Mouse (Mus musculus) stomach, embryonic 15.5 days (tissue): Measurements from ENCODE around the gene Arhgef28. TPM values are rescaled to one million over a fixed set of nuclear protein-coding genes. Genes with fewer than 3 reads are reported as not detected.

ENCODE experiments used
- ATAC-seq: fragments of 200-750 bp; cut with Nextera tagmentation; 2 replicates; pipeline ENCODE4 v1.8.0; 2017; ENCODE audit warnings: low read depth, moderate number of reproducible peaks, moderate TSS enrichment; ENCODE audit not compliant: insufficient read depth, low FRiP score
- H3K27ac ChIP-seq: fragments of 300-500 bp; sonication (generic); 2 replicates; pipeline ENCODE4 v1.5.1; 2015; ENCODE audit warnings: mild to moderate bottlenecking, inconsistent platforms
- H3K27me3 ChIP-seq: fragments of 300-500 bp; sonication (generic); replicated peaks from 2 replicates; pipeline ENCODE4 v1.6.1; 2015; ENCODE audit warnings: inconsistent platforms
- H3K36me3 ChIP-seq: fragments of 300-500 bp; sonication (generic); 2 replicates; pipeline ENCODE4 v1.6.1; 2015; ENCODE audit warnings: inconsistent platforms
- H3K4me1 ChIP-seq: fragments of 300-500 bp; sonication (generic); 2 replicates; pipeline ENCODE4 v1.6.1; 2015; ENCODE audit warnings: inconsistent platforms
- H3K4me2 ChIP-seq: fragments of 300-500 bp; sonication (generic); 2 replicates; pipeline ENCODE4 v1.6.1; 2015; ENCODE audit warnings: mild to moderate bottlenecking, inconsistent platforms
- H3K4me3 ChIP-seq: fragments of 300-500 bp; sonication (generic); replicated peaks from 2 replicates; pipeline ENCODE4 v1.5.1; 2015; ENCODE audit warnings: inconsistent platforms
- H3K9ac ChIP-seq: fragments of 300-500 bp; sonication (generic); 2 replicates; pipeline ENCODE4 v1.6.1; 2015; ENCODE audit warnings: inconsistent platforms
- H3K9me3 ChIP-seq: fragments of 300-500 bp; sonication (generic); 2 replicates; pipeline ENCODE4 v1.6.1; 2016; ENCODE audit warnings: inconsistent platforms
- WGBS: fragments of 180-500 bp; shearing (Covaris S2); methylation state at CpG from one replicate; pipeline ENCODE4 v1.1.7; 2015; 5-methylcytosine and 5-hydroxymethylcytosine counted together
- polyA plus RNA-seq: library from polyadenylated mRNA; unstranded; fragments of >200 nt; fragmentation: Nextera tagmentation; extraction: Ambion mirVana; gene quantifications from 2 replicates; pipeline ENCODE4 v1.2.1, GENCODE M21; 2015

The Arhgef28 gene
- polyA plus RNA-seq, 1 experiment from 2014 or later, result 23.7 TPM

GRCm38 (mm10) chr13:97948856-97949255, 257.4 kb downstream of the Arhgef28 start:
- Histone ChIP-seq H3K9ac (no peak overlapping the region), H3K36me3 (no peaks in the 10 kb centered on the region; the same call in 1 of the 2 replicates), H3K4me3 (no peak overlapping the region), H3K4me1 (no peaks in the 10 kb centered on the region), H3K9me3 (no peaks in the 10 kb centered on the region), H3K27me3 (no peaks in the 10 kb centered on the region), H3K4me2 (no peak overlapping the region), H3K27ac (no peak overlapping the region)
- 85% methylated on average over 6 of the region's 6 CpGs for WGBS
- ATAC-seq, result no peak

GRCm38 (mm10) chr13:97947598-97947997, 258.6 kb downstream of the Arhgef28 start:
- Histone ChIP-seq H3K27ac (no peak overlapping the region), H3K4me3 (no peak overlapping the region), H3K9ac (no peak overlapping the region), H3K36me3 (no peaks in the 10 kb centered on the region), H3K9me3 (no peaks in the 10 kb centered on the region), H3K27me3 (no peaks in the 10 kb centered on the region), H3K4me2 (no peak overlapping the region), H3K4me1 (no peaks in the 10 kb centered on the region)
- 68% methylated on average over 3 of the region's 3 CpGs for WGBS
- no peak for ATAC-seq

- ATAC-seq, result no peak
- no peak overlapping the region for H3K9ac ChIP-seq
- H3K9me3 ChIP-seq, result no peaks in the 10 kb centered on the region
- no peaks in the 10 kb centered on the region for H3K36me3 ChIP-seq
- H3K27ac ChIP-seq, result no peak overlapping the region
- no peaks in the 10 kb centered on the region for H3K4me1 ChIP-seq
- 69% methylated on average over 7 of the region's 7 CpGs for WGBS
- H3K27me3 ChIP-seq, result no peaks in the 10 kb centered on the region
- H3K4me2 ChIP-seq, result no peak overlapping the region
- no peak overlapping the region for H3K4me3 ChIP-seq
Measured at GRCm38 (mm10) chr13:97946422-97946821, 259.8 kb downstream of the Arhgef28 start.

DNA sequence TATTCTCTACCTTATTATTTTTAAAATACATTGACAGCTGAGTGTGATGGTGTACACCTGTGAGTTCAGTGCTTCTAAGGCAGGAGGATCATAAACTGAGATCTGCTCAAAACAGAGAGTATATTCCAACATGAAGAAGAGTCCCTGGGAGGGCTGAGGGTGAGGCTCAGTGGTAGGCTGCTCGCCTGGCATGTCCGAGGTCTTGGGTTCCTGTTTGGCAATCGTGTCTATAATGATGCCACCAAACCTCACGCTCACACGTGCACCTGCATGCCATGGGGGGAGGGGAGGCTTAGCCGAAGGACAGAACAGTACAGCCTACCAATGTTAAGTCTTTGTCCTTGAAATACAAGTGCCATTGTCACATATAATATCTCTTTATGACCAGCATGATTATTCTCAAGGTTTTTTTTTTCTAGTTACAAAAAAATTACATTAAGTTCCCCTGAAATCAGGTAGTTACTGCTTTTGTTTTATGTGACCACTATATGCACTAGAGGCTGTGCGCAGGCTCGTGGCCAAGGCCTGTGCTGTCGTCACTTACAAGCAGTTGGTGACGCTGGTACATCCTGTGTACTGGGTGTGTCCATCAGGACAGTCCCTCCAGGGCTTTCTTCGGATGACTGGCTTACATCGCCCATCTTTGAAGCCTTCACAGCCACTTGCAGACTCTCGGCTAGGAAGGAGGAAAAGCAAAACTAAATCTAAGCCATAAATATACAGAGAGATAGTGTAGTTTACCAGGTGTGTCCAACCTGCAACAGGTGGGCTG, 264.1 kb downstream of the Arhgef28 start:
- Histone ChIP-seq H3K27ac (no peak overlapping the region), H3K36me3 (no peaks in the 10 kb centered on the region), H3K9ac (no peak overlapping the region), H3K4me1 (0 out of 2 replicates have a peak, but pooled peaks cover 3% of the 10 kb centered on the region), H3K9me3 (no peaks in the 10 kb centered on the region), H3K4me3 (no peak overlapping the region), H3K4me2 (no peak overlapping the region), H3K27me3 (no peaks in the 10 kb centered on the region)
- 84% methylated on average over 13 of the region's 13 CpGs for WGBS
- no peak for ATAC-seq

GRCm38 (mm10) chr13:97941099-97941498, 265.1 kb downstream of the Arhgef28 start:
- ATAC-seq, result no peak
- Histone ChIP-seq H3K9me3 (no peaks in the 10 kb centered on the region), H3K9ac (no peak overlapping the region), H3K4me2 (no peak overlapping the region), H3K4me3 (no peak overlapping the region), H3K36me3 (no peaks in the 10 kb centered on the region), H3K27ac (no peak overlapping the region), H3K4me1 (0 out of 2 replicates have a peak, but pooled peaks cover 3% of the 10 kb centered on the region), H3K27me3 (no peaks in the 10 kb centered on the region)
- 63% methylated on average over 6 of the region's 6 CpGs for WGBS

DNA sequence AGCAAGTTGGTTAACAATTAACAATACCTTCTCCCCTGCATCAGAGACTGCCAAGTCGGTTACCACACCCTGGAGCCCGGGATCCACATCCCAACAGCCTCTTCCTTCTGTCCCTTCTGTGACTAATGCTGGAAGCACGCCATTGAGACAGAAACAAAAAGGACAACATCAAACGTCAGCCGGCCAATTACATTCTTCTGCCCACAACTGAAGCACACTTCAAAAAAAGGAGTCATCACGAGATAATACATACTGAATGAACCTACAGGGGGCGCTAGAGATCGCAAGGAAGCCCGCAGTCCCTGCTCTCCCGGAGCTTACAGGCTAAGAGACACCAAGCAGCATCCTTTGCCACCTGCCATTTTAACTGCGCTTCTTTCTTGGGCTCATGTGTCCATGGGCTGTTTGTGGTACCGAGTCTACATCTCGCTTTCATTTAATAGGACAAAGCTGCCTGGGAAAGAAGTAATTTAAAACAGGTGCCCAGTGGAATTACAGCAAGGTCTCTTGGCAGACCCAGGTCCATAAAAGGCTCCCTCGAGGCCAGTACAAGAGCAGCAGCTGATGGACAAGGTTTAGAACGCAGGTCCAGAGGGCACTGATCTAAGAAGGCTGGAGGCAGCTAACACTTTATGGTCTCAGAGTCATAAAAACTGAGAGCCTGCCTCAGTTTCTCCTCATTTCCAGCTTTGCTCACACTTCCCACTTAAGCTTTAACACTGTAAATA, 266.6 kb downstream of the Arhgef28 start:
- Histone ChIP-seq H3K27me3 (no peaks in the 10 kb centered on the region), H3K9me3 (no peaks in the 10 kb centered on the region), H3K4me2 (no peak overlapping the region), H3K4me1 (0 out of 2 replicates have a peak, but pooled peaks cover 3% of the 10 kb centered on the region), H3K4me3 (no peak overlapping the region), H3K36me3 (no peaks in the 10 kb centered on the region), H3K27ac (no peak overlapping the region), H3K9ac (no peak overlapping the region)
- no peak for ATAC-seq
- 67% methylated on average over 15 of the region's 15 CpGs for WGBS

GRCm38 (mm10) chr13:97938596-97939297, 267.5 kb downstream of the Arhgef28 start:
- Histone ChIP-seq H3K27me3 (no peaks in the 10 kb centered on the region), H3K36me3 (no peaks in the 10 kb centered on the region), H3K4me2 (no peak overlapping the region), H3K9ac (no peak overlapping the region), H3K9me3 (no peaks in the 10 kb centered on the region), H3K27ac (no peak overlapping the region), H3K4me1 (0 out of 2 replicates have a peak, but pooled peaks cover 3% of the 10 kb centered on the region), H3K4me3 (no peak overlapping the region)
- whole genome bisulfite sequencing, result 32% methylated on average over 18 of the region's 18 CpGs
- no peak; the same call in 1 of the 2 replicates for ATAC-seq

DNA sequence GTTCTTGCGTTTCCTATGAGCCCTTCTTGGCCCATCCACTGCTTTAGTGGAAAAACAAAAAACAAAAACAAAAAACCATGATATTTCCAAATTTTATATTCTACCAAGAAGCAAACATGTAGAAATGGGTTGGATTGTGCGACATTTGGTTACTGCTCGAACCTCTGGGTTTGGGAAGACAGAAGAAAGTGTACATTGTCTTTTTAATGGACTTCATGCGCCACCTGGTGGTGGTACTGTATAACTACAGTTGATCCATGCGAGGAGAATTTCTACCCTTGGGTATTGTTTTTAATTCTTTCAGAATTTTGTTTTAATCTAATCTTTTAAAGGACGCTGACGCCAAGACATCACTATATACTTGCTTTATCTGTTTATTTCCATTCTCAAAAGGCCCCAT, 268.3 kb downstream of the Arhgef28 start:
- Histone ChIP-seq H3K27me3 (no peaks in the 10 kb centered on the region), H3K27ac (no peak overlapping the region), H3K4me2 (no peak overlapping the region), H3K4me1 (0 out of 2 replicates have a peak, but pooled peaks cover 3% of the 10 kb centered on the region), H3K9me3 (no peaks in the 10 kb centered on the region), H3K9ac (no peak overlapping the region), H3K4me3 (no peak overlapping the region), H3K36me3 (no peaks in the 10 kb centered on the region)
- no peak for ATAC-seq
- 18% methylated on average over 7 of the region's 7 CpGs for WGBS

DNA sequence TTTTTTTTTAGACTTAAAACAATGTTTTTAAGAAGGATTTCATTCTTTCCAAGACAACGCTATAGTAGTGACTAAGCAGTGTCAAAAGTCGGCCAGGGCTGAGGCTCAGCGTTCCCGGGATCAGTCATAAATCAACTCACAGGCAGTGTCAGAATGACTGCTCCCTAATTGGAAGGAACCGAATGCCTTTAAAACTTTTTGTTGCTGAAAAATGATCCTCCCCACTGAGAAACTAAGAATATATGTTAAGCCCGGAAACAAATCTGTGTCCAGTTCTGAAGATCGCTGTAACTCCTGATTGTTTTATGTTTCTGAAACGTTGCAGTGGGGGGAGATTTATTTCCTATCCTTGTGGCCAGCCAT, 278.1 kb downstream of the Arhgef28 start:
- ATAC-seq, result no peak
- Histone ChIP-seq H3K9ac (no peak overlapping the region), H3K27ac (0 out of 2 replicates have a peak overlapping the region, but pooled peaks have one; percentile 54), H3K4me2 (peak overlapping the region; percentile 29), H3K4me3 (no peak overlapping the region), H3K36me3 (no peaks in the 10 kb centered on the region), H3K4me1 (peaks cover 9% of the 10 kb centered on the region), H3K9me3 (no peaks in the 10 kb centered on the region), H3K27me3 (no peaks in the 10 kb centered on the region)
- 12% methylated on average over 8 of the region's 8 CpGs for WGBS

DNA sequence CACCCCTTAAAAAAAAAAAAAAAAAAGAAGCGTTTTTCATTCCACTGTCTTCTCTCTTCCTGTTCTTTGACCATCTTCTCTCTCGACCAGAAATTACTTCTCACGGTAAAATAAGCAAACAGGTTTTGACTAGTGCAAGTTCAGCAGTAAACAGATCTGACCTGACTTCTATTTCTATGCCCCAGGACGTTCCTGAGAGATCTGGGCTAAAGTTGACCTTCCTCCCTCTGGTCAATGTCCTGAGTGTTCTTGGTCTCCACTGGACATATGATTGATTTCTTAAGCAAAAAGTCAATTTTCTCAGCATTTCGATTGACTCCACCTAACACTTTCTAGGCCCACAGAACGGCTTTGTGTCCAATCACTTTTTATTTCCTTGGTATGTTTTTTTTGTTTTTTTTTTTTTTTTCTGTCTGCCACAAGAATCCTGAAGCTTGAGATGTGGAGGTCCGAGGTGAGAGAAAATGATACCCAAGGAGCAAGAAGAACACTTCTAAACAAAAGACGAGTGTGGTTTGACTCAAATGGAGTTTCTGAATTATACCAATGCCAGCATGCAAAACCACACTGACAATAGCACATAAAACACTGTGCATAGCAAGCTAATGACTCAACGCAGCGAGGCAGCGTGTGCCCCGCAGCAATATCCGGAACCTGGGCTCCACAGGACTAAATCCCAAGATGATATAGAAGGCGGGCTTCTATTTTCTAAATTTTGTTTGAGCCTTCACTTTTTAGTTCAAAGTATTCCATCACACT, 278.7 kb downstream of the Arhgef28 start:
- Histone ChIP-seq H3K27me3 (no peaks in the 10 kb centered on the region), H3K36me3 (no peaks in the 10 kb centered on the region), H3K9ac (no peak overlapping the region), H3K4me2 (peak overlapping the region; percentile 29), H3K4me1 (peaks cover 9% of the 10 kb centered on the region), H3K4me3 (no peak overlapping the region), H3K9me3 (no peaks in the 10 kb centered on the region), H3K27ac (no peak overlapping the region)
- WGBS, result 25% methylated on average over 14 of the region's 14 CpGs
- no peak for ATAC-seq

GRCm38 (mm10) chr13:97926371-97926770, 279.9 kb downstream of the Arhgef28 start:
- Histone ChIP-seq H3K36me3 (no peaks in the 10 kb centered on the region), H3K4me1 (peaks cover 9% of the 10 kb centered on the region), H3K9ac (no peak overlapping the region), H3K9me3 (no peaks in the 10 kb centered on the region), H3K4me2 (no peak overlapping the region), H3K27ac (no peak overlapping the region), H3K4me3 (no peak overlapping the region), H3K27me3 (no peaks in the 10 kb centered on the region)
- 79% methylated on average over 10 of the region's 10 CpGs for WGBS
- ATAC-seq, result no peak
